Mouse (Mus musculus) E14TG2a.4 (cell line): ENCODE measurements around the gene Crybg1.

Experiments
- CTCF ChIP-seq: conservative IDR thresholded peaks from 2 replicates; pipeline ENCODE4 v1.5.1; 2014; ENCODE audit warnings: low read length
- NANOG ChIP-seq: IDR thresholded peaks from 2 replicates; pipeline ENCODE4 v1.6.1; 2014; ENCODE audit warnings: borderline replicate concordance, low read length, mixed read lengths
- POU5F1 ChIP-seq: IDR thresholded peaks from 2 replicates; pipeline ENCODE4 v1.6.1; 2014; ENCODE audit warnings: low read length, borderline replicate concordance

- no peak for TF ChIP-seq CTCF
- no peak for TF ChIP-seq NANOG
- TF ChIP-seq POU5F1: no peak
Measured at GRCm38 (mm10) chr10:43998023-43998422, 150.6 kb downstream of the Crybg1 start.
